Mouse (Mus musculus) megakaryocyte, embryonic 14.5 days (primary cell): ENCODE measurements around the gene Macrod1.

Experiments
- FLI1 ChIP-seq: IDR thresholded peaks from 2 replicates; pipeline ENCODE4 v1.6.1; 2012; ENCODE audit warnings: low read length, inconsistent platforms, mixed read lengths
- GATA1 ChIP-seq: IDR thresholded peaks from 3 replicates; pipeline ENCODE4 v1.6.1; 2012; ENCODE audit warnings: mixed read lengths, low read length, inconsistent platforms, borderline replicate concordance

GRCm38 (mm10) chr19:7116038-7116731, 59.6 kb downstream of the Macrod1 start:
- 0 out of 2 replicates have a peak, but pooled peaks have one; percentile 9 for TF ChIP-seq FLI1
- no peak for TF ChIP-seq GATA1
